Mouse (Mus musculus): ENCODE results near the gene Crebbp. TPM values are rescaled to one million over a fixed set of nuclear protein-coding genes. Genes with fewer than 3 reads are reported as not detected.
"Not testable (repeated sequence)": the region's sequence is repeated elsewhere in the genome, so short reads cannot be mapped to it uniquely, and the experiment has no call there.

Gene Crebbp
- polyA plus RNA-seq, 1 experiment from 2014 or later = 43.4 TPM

GRCm38 (mm10) chr16:4079656-4080055 is 134.1 kb downstream of the Crebbp start:
- 72% methylated on average over 1 of the region's 1 CpGs for WGBS

DNA sequence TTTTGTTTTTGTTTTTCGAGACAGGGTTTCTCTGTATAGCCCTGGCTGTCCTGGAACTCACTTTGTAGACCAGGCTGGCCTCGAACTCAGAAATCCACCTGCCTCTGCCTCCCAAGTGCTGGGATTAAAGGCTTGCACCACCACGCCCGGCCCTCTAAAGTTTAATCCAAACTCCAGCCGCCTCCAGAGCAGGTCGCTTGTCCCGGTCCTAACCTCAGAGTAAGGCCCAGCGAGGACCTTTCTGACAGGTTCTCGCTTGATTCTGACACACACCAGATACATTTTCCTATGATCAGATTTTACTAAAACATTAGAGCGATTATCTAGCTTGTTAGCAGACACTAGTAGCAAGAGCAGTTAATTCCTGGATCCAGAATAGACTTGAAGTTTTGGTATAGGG is 135.5 kb downstream of the Crebbp start:
- WGBS = 55% methylated on average over 9 of the region's 10 CpGs
- not testable (repeated sequence) for ATAC-seq (replicated peaks; ENCODE audit: low FRiP score, low TSS enrichment, low read depth); H3K27ac ChIP-seq (ENCODE audit: low read depth)

More at GRCm38 (mm10) chr16:4079656-4080055, 134.1 kb downstream of the Crebbp start:
- H3K4me2 ChIP-seq (ENCODE audit: low read length) = no peak overlapping the region
- no peak overlapping the region for H3K9ac ChIP-seq (ENCODE audit: low read length)
- H3K4me3 ChIP-seq (ENCODE audit: low read depth, low read length) = no peak overlapping the region
- no peaks in the 10 kb centered on the region for H3K27me3 ChIP-seq (replicated peaks; ENCODE audit: control insufficient read depth, insufficient read depth, low read length)
- DNase-seq (ENCODE audit: low spot score) = no peak
- no peaks in the 10 kb centered on the region for H3K9me3 ChIP-seq (ENCODE audit: control insufficient read depth, low read length)
- no peak overlapping the region for H3K27ac ChIP-seq (ENCODE audit: low read depth)
- ATAC-seq (replicated peaks; ENCODE audit: low FRiP score, low TSS enrichment, low read depth) = no peak
- peaks cover 30% of the 10 kb centered on the region for H3K36me3 ChIP-seq (ENCODE audit: control insufficient read depth, insufficient read depth, low read length)
- peaks cover 9% of the 10 kb centered on the region for H3K4me1 ChIP-seq (replicated peaks; ENCODE audit: control insufficient read depth, insufficient read depth, low read length)

GRCm38 (mm10) chr16:4077384-4078061 is 136.3 kb downstream of the Crebbp start, which contains the start of gene Trap1:
Gene Trap1, minus strand, starts transcription at chr16:4077827.
- no peaks in the 10 kb centered on the region for H3K27me3 ChIP-seq (replicated peaks; ENCODE audit: control insufficient read depth, insufficient read depth, low read length)
- peak within 1 kb of the TSS; percentile 89 for H3K4me3 ChIP-seq (ENCODE audit: low read depth, low read length)
- H3K4me2 ChIP-seq (ENCODE audit: low read length) = peak within 1 kb of the TSS; percentile 70
- ATAC-seq (replicated peaks; ENCODE audit: low FRiP score, low TSS enrichment, low read depth) = peak; percentile 97
- H3K36me3 ChIP-seq (ENCODE audit: control insufficient read depth, insufficient read depth, low read length) = peaks cover 12% of the 10 kb centered on the region
- peaks cover 9% of the 10 kb centered on the region for H3K4me1 ChIP-seq (replicated peaks; ENCODE audit: control insufficient read depth, insufficient read depth, low read length)
- peak within 1 kb of the TSS; percentile 71 for H3K9ac ChIP-seq (ENCODE audit: low read length)
- peak; percentile 99 for DNase-seq (ENCODE audit: low spot score)
- peak within 1 kb of the TSS; percentile 76 for H3K27ac ChIP-seq (ENCODE audit: low read depth)
- H3K9me3 ChIP-seq (ENCODE audit: control insufficient read depth, low read length) = no peaks in the 10 kb centered on the region
- under 1% methylated on average over 58 of the region's 58 CpGs for WGBS

More for the DNA sequence above, 135.5 kb downstream of the Crebbp start:
- not testable (repeated sequence) for H3K9me3 ChIP-seq (ENCODE audit: control insufficient read depth, low read length); DNase-seq (ENCODE audit: low spot score); H3K4me1 ChIP-seq (replicated peaks; ENCODE audit: control insufficient read depth, insufficient read depth, low read length); H3K27me3 ChIP-seq (replicated peaks; ENCODE audit: control insufficient read depth, insufficient read depth, low read length)
- peak overlapping the region; percentile 70 for H3K4me2 ChIP-seq (ENCODE audit: low read length)
- H3K9ac ChIP-seq (ENCODE audit: low read length) = peak overlapping the region; percentile 71
- peak overlapping the region; percentile 89; the same call in 1 of the 2 replicates for H3K4me3 ChIP-seq (ENCODE audit: low read depth, low read length)
- peaks cover 20% of the 10 kb centered on the region for H3K36me3 ChIP-seq (ENCODE audit: control insufficient read depth, insufficient read depth, low read length)

GRCm38 (mm10) chr16:4074836-4075235 is 139.0 kb downstream of the Crebbp start:
- DNase-seq (ENCODE audit: low spot score) (no peak), ATAC-seq (replicated peaks; ENCODE audit: low FRiP score, low TSS enrichment, low read depth) (no peak)
- WGBS = 74% methylated on average over 3 of the region's 3 CpGs
- Histone ChIP-seq H3K9ac (ENCODE audit: low read length) (no peak overlapping the region), H3K27me3 (replicated peaks; ENCODE audit: control insufficient read depth, insufficient read depth, low read length) (no peaks in the 10 kb centered on the region), H3K4me1 (replicated peaks; ENCODE audit: control insufficient read depth, insufficient read depth, low read length) (peaks cover 9% of the 10 kb centered on the region), H3K4me3 (ENCODE audit: low read depth, low read length) (no peak overlapping the region), H3K9me3 (ENCODE audit: control insufficient read depth, low read length) (no peaks in the 10 kb centered on the region), H3K36me3 (ENCODE audit: control insufficient read depth, insufficient read depth, low read length) (no peaks in the 10 kb centered on the region; the same call in none of the 2 replicates), H3K4me2 (ENCODE audit: low read length) (no peak overlapping the region), H3K27ac (ENCODE audit: low read depth) (no peak overlapping the region)

GRCm38 (mm10) chr16:4074297-4074696 is 139.5 kb downstream of the Crebbp start:
- ATAC-seq (replicated peaks; ENCODE audit: low FRiP score, low TSS enrichment, low read depth) (no peak), DNase-seq (ENCODE audit: low spot score) (no peak)
- no peak overlapping the region for H3K9ac ChIP-seq (ENCODE audit: low read length)
- H3K27me3 ChIP-seq (replicated peaks; ENCODE audit: control insufficient read depth, insufficient read depth, low read length) = no peaks in the 10 kb centered on the region
- H3K4me1 ChIP-seq (replicated peaks; ENCODE audit: control insufficient read depth, insufficient read depth, low read length) = peaks cover 9% of the 10 kb centered on the region
- H3K4me2 ChIP-seq (ENCODE audit: low read length) = no peak overlapping the region
- H3K4me3 ChIP-seq (ENCODE audit: low read depth, low read length) = no peak overlapping the region
- no peaks in the 10 kb centered on the region; the same call in none of the 2 replicates for H3K36me3 ChIP-seq (ENCODE audit: control insufficient read depth, insufficient read depth, low read length)
- 65% methylated on average over 6 of the region's 6 CpGs for WGBS
- H3K27ac ChIP-seq (ENCODE audit: low read depth) = no peak overlapping the region
- no peaks in the 10 kb centered on the region for H3K9me3 ChIP-seq (ENCODE audit: control insufficient read depth, low read length)

- ATAC-seq (replicated peaks; ENCODE audit: low FRiP score, low TSS enrichment, low read depth) = no peak
- Histone ChIP-seq H3K36me3 (ENCODE audit: control insufficient read depth, insufficient read depth, low read length) (peaks cover 53% of the 10 kb centered on the region), H3K27me3 (replicated peaks; ENCODE audit: control insufficient read depth, insufficient read depth, low read length) (no peaks in the 10 kb centered on the region), H3K27ac (ENCODE audit: low read depth) (no peak overlapping the region), H3K4me3 (ENCODE audit: low read depth, low read length) (no peak overlapping the region), H3K4me1 (replicated peaks; ENCODE audit: control insufficient read depth, insufficient read depth, low read length) (no peaks in the 10 kb centered on the region), H3K4me2 (ENCODE audit: low read length) (no peak overlapping the region), H3K9ac (ENCODE audit: low read length) (no peak overlapping the region), H3K9me3 (ENCODE audit: control insufficient read depth, low read length) (no peaks in the 10 kb centered on the region)
- DNase-seq (ENCODE audit: low spot score) = peak; percentile 69
- 61% methylated on average over 8 of the region's 8 CpGs for WGBS
These were observed 145.2 kb downstream of the Crebbp start for GRCm38 (mm10) chr16:4068588-4068987.

DNA sequence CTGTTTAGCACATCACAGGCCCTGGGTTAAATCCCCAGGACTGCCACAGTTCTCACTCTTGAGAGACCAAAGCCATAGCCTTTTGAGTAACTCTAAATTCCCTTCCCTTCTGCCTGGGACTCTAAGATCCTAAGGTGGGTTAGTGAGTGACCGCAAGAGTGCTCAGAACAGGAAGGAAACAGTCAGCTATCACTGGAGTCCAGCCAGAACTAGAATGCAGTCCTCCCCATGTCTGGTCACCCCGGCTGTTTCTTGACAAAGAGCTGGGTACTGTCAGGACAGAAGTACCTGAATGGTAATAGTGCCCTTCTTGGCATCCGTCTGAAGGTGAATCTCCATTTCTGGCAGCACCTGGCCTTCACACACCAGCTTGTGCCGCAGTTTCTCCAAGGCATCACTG is 148.9 kb downstream of the Crebbp start:
- Histone ChIP-seq H3K9ac (ENCODE audit: low read length) (no peak overlapping the region), H3K9me3 (ENCODE audit: control insufficient read depth, low read length) (no peaks in the 10 kb centered on the region), H3K4me3 (ENCODE audit: low read depth, low read length) (no peak overlapping the region), H3K36me3 (ENCODE audit: control insufficient read depth, insufficient read depth, low read length) (peaks cover 85% of the 10 kb centered on the region), H3K27me3 (replicated peaks; ENCODE audit: control insufficient read depth, insufficient read depth, low read length) (no peaks in the 10 kb centered on the region), H3K27ac (ENCODE audit: low read depth) (no peak overlapping the region), H3K4me2 (ENCODE audit: low read length) (no peak overlapping the region), H3K4me1 (replicated peaks; ENCODE audit: control insufficient read depth, insufficient read depth, low read length) (no peaks in the 10 kb centered on the region)
- DNase-seq (ENCODE audit: low spot score) = no peak
- 94% methylated on average over 4 of the region's 4 CpGs for WGBS
- ATAC-seq (replicated peaks; ENCODE audit: low FRiP score, low TSS enrichment, low read depth) = no peak

- DNase-seq (ENCODE audit: low spot score) (no peak), ATAC-seq (replicated peaks; ENCODE audit: low FRiP score, low TSS enrichment, low read depth) (no peak)
- Histone ChIP-seq H3K9me3 (ENCODE audit: control insufficient read depth, low read length) (no peaks in the 10 kb centered on the region), H3K36me3 (ENCODE audit: control insufficient read depth, insufficient read depth, low read length) (peaks cover 86% of the 10 kb centered on the region), H3K4me1 (replicated peaks; ENCODE audit: control insufficient read depth, insufficient read depth, low read length) (no peaks in the 10 kb centered on the region), H3K27me3 (replicated peaks; ENCODE audit: control insufficient read depth, insufficient read depth, low read length) (no peaks in the 10 kb centered on the region), H3K27ac (ENCODE audit: low read depth) (no peak overlapping the region), H3K9ac (ENCODE audit: low read length) (no peak overlapping the region), H3K4me2 (ENCODE audit: low read length) (no peak overlapping the region), H3K4me3 (ENCODE audit: low read depth, low read length) (no peak overlapping the region)
- 86% methylated on average over 3 of the region's 3 CpGs for WGBS
These were observed 160.0 kb downstream of the Crebbp start for GRCm38 (mm10) chr16:4053811-4054210.

DNA sequence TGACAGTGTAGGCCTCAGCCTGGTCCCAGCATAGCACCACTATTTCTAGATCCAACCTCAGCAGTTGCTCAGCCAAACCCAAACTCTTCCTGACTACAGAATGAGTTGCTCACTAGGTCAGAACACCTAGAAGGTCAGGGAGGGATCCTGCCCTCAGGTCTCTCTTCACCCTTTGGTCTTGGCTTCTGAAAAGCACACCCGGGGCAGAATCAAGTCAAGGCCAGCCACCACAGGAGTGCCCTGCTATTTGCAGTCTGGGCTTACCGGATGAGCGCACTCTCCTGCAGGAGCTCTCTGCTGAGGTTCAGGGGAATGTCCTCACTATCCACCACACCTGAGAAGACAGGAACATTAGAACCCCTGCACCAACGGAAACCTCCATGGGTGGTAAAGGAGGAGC is 161.2 kb downstream of the Crebbp start:
- Histone ChIP-seq H3K9ac (ENCODE audit: low read length) (no peak overlapping the region), H3K36me3 (ENCODE audit: control insufficient read depth, insufficient read depth, low read length) (peaks cover 85% of the 10 kb centered on the region)
- WGBS = 99% methylated on average over 4 of the region's 4 CpGs

More for the DNA sequence above, 161.2 kb downstream of the Crebbp start:
- Histone ChIP-seq H3K9me3 (ENCODE audit: control insufficient read depth, low read length) (no peaks in the 10 kb centered on the region), H3K4me1 (replicated peaks; ENCODE audit: control insufficient read depth, insufficient read depth, low read length) (no peaks in the 10 kb centered on the region), H3K4me2 (ENCODE audit: low read length) (no peak overlapping the region), H3K27ac (ENCODE audit: low read depth) (no peak overlapping the region), H3K4me3 (ENCODE audit: low read depth, low read length) (no peak overlapping the region), H3K27me3 (replicated peaks; ENCODE audit: control insufficient read depth, insufficient read depth, low read length) (no peaks in the 10 kb centered on the region)
- ATAC-seq (replicated peaks; ENCODE audit: low FRiP score, low TSS enrichment, low read depth) = no peak
- no peak for DNase-seq (ENCODE audit: low spot score)

Data from intestine, embryonic 14.5 days (tissue).